Mouse (Mus musculus) midbrain, embryonic 11.5 days (tissue): ENCODE results near the gene Spn. TPM values are rescaled to one million over a fixed set of nuclear protein-coding genes. Genes with fewer than 3 reads are reported as not detected.

ENCODE experiments used
- ATAC-seq: fragments of 200-750 bp; cut with Nextera tagmentation; 2 replicates; pipeline ENCODE4 v1.8.0; 2017; ENCODE audit warnings: moderate TSS enrichment, moderate library complexity; ENCODE audit not compliant: low FRiP score
- DNase-seq: peaks from one replicate; pipeline ENCODE4 v3.0.0; 2015; ENCODE audit warnings: low spot score; ENCODE audit errors: missing footprints
- H3K27ac ChIP-seq: fragments of 300-500 bp; sonication (generic); 2 replicates; pipeline ENCODE4 v1.5.1; 2014; ENCODE audit warnings: low read depth, low read length
- H3K27me3 ChIP-seq: fragments of 300-500 bp; sonication (generic); 2 replicates; pipeline ENCODE4 v1.6.1; 2014; ENCODE audit warnings: mild to moderate bottlenecking, low read length, moderate library complexity, mixed read lengths; ENCODE audit not compliant: control insufficient read depth, insufficient read depth
- H3K36me3 ChIP-seq: fragments of 300-500 bp; sonication (generic); 2 replicates; pipeline ENCODE4 v1.6.1; 2014; ENCODE audit warnings: mild to moderate bottlenecking, low read length, moderate library complexity, mixed read lengths; ENCODE audit not compliant: control insufficient read depth, insufficient read depth
- H3K4me1 ChIP-seq: fragments of 300-500 bp; sonication (generic); 2 replicates; pipeline ENCODE4 v1.6.1; 2014; ENCODE audit warnings: low read length; ENCODE audit not compliant: control insufficient read depth, insufficient read depth
- H3K4me2 ChIP-seq: fragments of 300-500 bp; sonication (generic); 2 replicates; pipeline ENCODE4 v1.6.1; 2014; ENCODE audit warnings: mild to moderate bottlenecking, moderate library complexity
- H3K4me3 ChIP-seq: fragments of 300-500 bp; sonication (generic); 2 replicates; pipeline ENCODE4 v1.5.1; 2014; ENCODE audit warnings: low read depth, low read length
- H3K9ac ChIP-seq: fragments of 300-500 bp; sonication (generic); 2 replicates; pipeline ENCODE4 v1.6.1; 2014; ENCODE audit warnings: low read length
- H3K9me3 ChIP-seq: fragments of 300-500 bp; sonication (generic); 2 replicates; pipeline ENCODE4 v1.6.1; 2016; ENCODE audit warnings: low read length; ENCODE audit not compliant: control insufficient read depth
- WGBS: fragments of 180-500 bp; shearing (Covaris S2); extraction: QIAGEN DNeasy Blood & Tissue Kit; methylation state at CpG from one replicate; pipeline ENCODE4 v1.1.7; 2014; 5-methylcytosine and 5-hydroxymethylcytosine counted together
- polyA plus RNA-seq: library from polyadenylated mRNA; unstranded; fragments of >200 nt; fragmentation: Nextera tagmentation; extraction: Ambion mirVana; gene quantifications from 2 replicates; pipeline ENCODE4 v1.2.1, GENCODE M21; 2014

Spn gene
- polyA plus RNA-seq, 1 experiment from 2014 or later: not detected

GRCm38 (mm10) chr7:127114920-127115319 is 22.7 kb downstream of the Spn start:
- DNase-seq (no peak), ATAC-seq (no peak)
- H3K27me3 ChIP-seq: no peaks in the 10 kb centered on the region; the same call in 1 of the 2 replicates
- 87% methylated on average over 11 of the region's 11 CpGs for WGBS
- no peak overlapping the region for H3K27ac ChIP-seq
- no peaks in the 10 kb centered on the region for H3K36me3 ChIP-seq
- H3K9ac ChIP-seq: no peak overlapping the region
- no peak overlapping the region for H3K4me3 ChIP-seq
- no peaks in the 10 kb centered on the region for H3K9me3 ChIP-seq
- H3K4me1 ChIP-seq: no peaks in the 10 kb centered on the region
- H3K4me2 ChIP-seq: no peak overlapping the region

GRCm38 (mm10) chr7:127113614-127114259 is 23.9 kb downstream of the Spn start:
- H3K4me3 ChIP-seq: no peak overlapping the region
- ATAC-seq: no peak
- no peaks in the 10 kb centered on the region for H3K27me3 ChIP-seq
- H3K4me2 ChIP-seq: no peak overlapping the region
- H3K27ac ChIP-seq: no peak overlapping the region
- no peaks in the 10 kb centered on the region for H3K9me3 ChIP-seq
- WGBS: 58% methylated on average over 12 of the region's 12 CpGs
- no peaks in the 10 kb centered on the region for H3K4me1 ChIP-seq
- H3K9ac ChIP-seq: no peak overlapping the region
- no peak for DNase-seq
- H3K36me3 ChIP-seq: no peaks in the 10 kb centered on the region

- no peaks in the 10 kb centered on the region for H3K27me3 ChIP-seq
- no peaks in the 10 kb centered on the region for H3K4me1 ChIP-seq
- no peaks in the 10 kb centered on the region for H3K36me3 ChIP-seq
- WGBS: 48% methylated on average over 9 of the region's 9 CpGs
- no peak overlapping the region for H3K4me3 ChIP-seq
- DNase-seq (no peak), ATAC-seq (no peak)
- H3K9me3 ChIP-seq: no peaks in the 10 kb centered on the region
- H3K9ac ChIP-seq: no peak overlapping the region
- no peak overlapping the region for H3K4me2 ChIP-seq
- H3K27ac ChIP-seq: no peak overlapping the region
Observed at GRCm38 (mm10) chr7:127112921-127113597, 24.6 kb downstream of the Spn start.

GRCm38 (mm10) chr7:127112251-127112841 is 25.3 kb downstream of the Spn start:
- 86% methylated on average over 12 of the region's 12 CpGs for WGBS
- H3K9me3 ChIP-seq: no peaks in the 10 kb centered on the region
- H3K36me3 ChIP-seq: no peaks in the 10 kb centered on the region
- ATAC-seq (no peak), DNase-seq (no peak)
- no peak overlapping the region for H3K9ac ChIP-seq
- H3K4me2 ChIP-seq: no peak overlapping the region
- no peak overlapping the region for H3K27ac ChIP-seq
- H3K27me3 ChIP-seq: no peaks in the 10 kb centered on the region
- no peak overlapping the region for H3K4me3 ChIP-seq
- no peaks in the 10 kb centered on the region for H3K4me1 ChIP-seq

- Histone ChIP-seq H3K36me3 (no peaks in the 10 kb centered on the region), H3K4me3 (no peak overlapping the region), H3K9ac (no peak overlapping the region), H3K4me2 (no peak overlapping the region), H3K9me3 (no peaks in the 10 kb centered on the region), H3K4me1 (no peaks in the 10 kb centered on the region), H3K27me3 (no peaks in the 10 kb centered on the region), H3K27ac (no peak overlapping the region)
- ATAC-seq (0 out of 2 replicates have a peak, but pooled peaks have one; percentile 36), DNase-seq (no peak)
- 44% methylated on average over 6 of the region's 6 CpGs for WGBS
Observed at GRCm38 (mm10) chr7:127111461-127111860, 26.2 kb downstream of the Spn start.

GRCm38 (mm10) chr7:127110239-127111007 is 27.2 kb downstream of the Spn start:
- Histone ChIP-seq H3K27ac (no peak overlapping the region), H3K4me1 (no peaks in the 10 kb centered on the region), H3K27me3 (no peaks in the 10 kb centered on the region), H3K4me2 (no peak overlapping the region), H3K9me3 (no peaks in the 10 kb centered on the region), H3K9ac (no peak overlapping the region), H3K4me3 (no peak overlapping the region), H3K36me3 (no peaks in the 10 kb centered on the region)
- ATAC-seq (peak; percentile 65; the same call in 1 of the 2 replicates), DNase-seq (peak; percentile 98)
- WGBS: 52% methylated on average over 18 of the region's 18 CpGs

GRCm38 (mm10) chr7:127105551-127105950 is 32.1 kb downstream of the Spn start:
- Histone ChIP-seq H3K27me3 (no peaks in the 10 kb centered on the region), H3K4me2 (no peak overlapping the region), H3K4me3 (no peak overlapping the region), H3K9me3 (no peaks in the 10 kb centered on the region), H3K4me1 (no peaks in the 10 kb centered on the region), H3K27ac (no peak overlapping the region), H3K36me3 (no peaks in the 10 kb centered on the region), H3K9ac (0 out of 2 replicates have a peak overlapping the region, but pooled peaks have one; percentile 33)
- 75% methylated on average over 7 of the region's 7 CpGs for WGBS
- DNase-seq (peak; percentile 77), ATAC-seq (no peak)

GRCm38 (mm10) chr7:127104560-127105332 is 32.9 kb downstream of the Spn start:
- H3K9ac ChIP-seq: peak overlapping the region; percentile 67
- WGBS: 14% methylated on average over 17 of the region's 17 CpGs

More at GRCm38 (mm10) chr7:127104560-127105332, 32.9 kb downstream of the Spn start:
- Histone ChIP-seq H3K27ac (peak overlapping the region; percentile 1; the same call in 1 of the 2 replicates), H3K27me3 (no peaks in the 10 kb centered on the region), H3K4me1 (no peaks in the 10 kb centered on the region), H3K4me2 (peak overlapping the region; percentile 54), H3K4me3 (peak overlapping the region; percentile 26), H3K36me3 (no peaks in the 10 kb centered on the region), H3K9me3 (no peaks in the 10 kb centered on the region)
- peak; percentile 90 for ATAC-seq
- peak; percentile 99 for DNase-seq
